Mouse (Mus musculus) erythroblast, embryonic 14.5 days (primary cell): ENCODE results near the gene Etfa.

ENCODE experiments used
- GATA1 ChIP-seq: IDR thresholded peaks from 2 replicates; pipeline ENCODE4 v1.6.1; 2012; ENCODE audit warnings: low read length, inconsistent platforms, mixed read lengths
- TAL1 ChIP-seq: IDR thresholded peaks from 3 replicates; pipeline ENCODE4 v1.6.1; 2012; ENCODE audit warnings: low read length, inconsistent platforms, mixed read lengths

DNA sequence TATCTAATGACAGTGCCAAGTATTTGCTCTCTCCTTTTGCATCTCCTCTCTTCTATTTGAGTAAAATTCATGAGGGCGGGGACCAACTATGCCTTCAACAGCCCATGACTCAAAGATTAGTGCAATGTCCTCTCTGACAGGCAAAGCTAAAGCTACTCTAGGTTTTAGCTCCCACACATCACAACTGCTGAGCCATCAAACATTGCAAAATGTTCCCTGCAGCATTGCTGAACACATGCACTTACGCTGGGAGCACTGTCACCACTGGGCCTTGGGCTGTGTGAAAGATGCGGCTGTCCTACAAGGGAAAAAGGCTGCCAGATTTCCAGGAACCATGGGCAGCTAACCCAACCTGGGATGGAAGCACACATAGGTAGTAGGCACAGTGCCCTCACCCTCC is 60.6 kb downstream of the Etfa start:
- TF ChIP-seq GATA1, result no peak
- no peak for TF ChIP-seq TAL1
